Mouse (Mus musculus): Measurements from ENCODE around the gene Tff2. TPM values are rescaled to one million over a fixed set of nuclear protein-coding genes. Genes with fewer than 3 reads are reported as not detected.

Tff2 gene
- polyA plus RNA-seq (2017; shearing (Covaris generic)), result not detected

GRCm38 (mm10) chr17:31144040-31145037 is at the start of gene Tff2:
Tff2 (minus strand) TSS chr17:31144282.

GRCm38 (mm10) chr17:31165127-31165526 is 21.0 kb upstream of the Tff2 start, which contains the start of gene Tff1:
Tff1 (minus strand) TSS chr17:31165277.

GRCm38 (mm10) chr17:31129452-31129851 is 14.6 kb downstream of the Tff2 start, which contains the start of gene Tff3:
Tff3 (minus strand) TSS chr17:31129646.

Other genes starting within 250 kb of the Tff2 start
- gene Glp1r, start 242.5 kb downstream of the Tff2 start, polyA plus RNA-seq (2017; shearing (Covaris generic)), result not detected
- gene Umodl1, start 189.6 kb downstream of the Tff2 start, polyA plus RNA-seq (2017; shearing (Covaris generic)), result not detected
- gene Abcg1, start 86.6 kb downstream of the Tff2 start, polyA plus RNA-seq (2017; shearing (Covaris generic)), result 26.9 TPM
- not detected for gene Tff3, start 14.6 kb downstream of the Tff2 start, polyA plus RNA-seq (2017; shearing (Covaris generic))
- gene Tff1, start 21.0 kb upstream of the Tff2 start, polyA plus RNA-seq (2017; shearing (Covaris generic)), result not detected
- not detected for gene Tmprss3, start 54.7 kb upstream of the Tff2 start, polyA plus RNA-seq (2017; shearing (Covaris generic))
- gene Ubash3a, start 63.6 kb upstream of the Tff2 start, polyA plus RNA-seq (2017; shearing (Covaris generic)), result 217 TPM
- 0.61 TPM for gene Rsph1, start 133.1 kb upstream of the Tff2 start, polyA plus RNA-seq (2017; shearing (Covaris generic))
- 54.9 TPM for gene Slc37a1, start 142.5 kb upstream of the Tff2 start, polyA plus RNA-seq (2017; shearing (Covaris generic))
- gene Pde9a, start 241.9 kb upstream of the Tff2 start, polyA plus RNA-seq (2017; shearing (Covaris generic)), result not detected